Mouse (Mus musculus) stomach, postnatal 0 days (tissue): ENCODE results near the gene Washc4. TPM values are rescaled to one million over a fixed set of nuclear protein-coding genes. Genes with fewer than 3 reads are reported as not detected.

ENCODE experiments used
- ATAC-seq: fragments of 200-750 bp; cut with Nextera tagmentation; 2 replicates; pipeline ENCODE4 v1.8.0; 2017; ENCODE audit not compliant: low FRiP score, low TSS enrichment
- DNase-seq: peaks from one replicate; pipeline ENCODE4 v3.0.0-alpha.2; 2016; ENCODE audit warnings: low spot score
- H3K27ac ChIP-seq: fragments of 300-500 bp; sonication (generic); replicated peaks from 2 replicates; pipeline ENCODE4 v1.5.1; 2014; ENCODE audit warnings: mild to moderate bottlenecking, control low read depth
- H3K27me3 ChIP-seq: fragments of 300-500 bp; sonication (generic); 2 replicates; pipeline ENCODE4 v1.6.1; 2014; ENCODE audit warnings: low read length; ENCODE audit not compliant: control insufficient read depth, insufficient read depth
- H3K36me3 ChIP-seq: fragments of 300-500 bp; sonication (generic); 2 replicates; pipeline ENCODE4 v1.6.1; 2014; ENCODE audit warnings: low read length, mixed read lengths; ENCODE audit not compliant: control insufficient read depth, insufficient read depth
- H3K4me1 ChIP-seq: fragments of 300-500 bp; sonication (generic); replicated peaks from 2 replicates; pipeline ENCODE4 v1.6.1; 2014; ENCODE audit warnings: antibody characterized with exemption; ENCODE audit not compliant: control insufficient read depth, insufficient read depth
- H3K4me2 ChIP-seq: fragments of 300-500 bp; sonication (generic); replicated peaks from 2 replicates; pipeline ENCODE4 v1.6.1; 2014; ENCODE audit warnings: low read depth, mild to moderate bottlenecking, control low read depth, moderate library complexity
- H3K4me3 ChIP-seq: fragments of 300-500 bp; sonication (generic); 2 replicates; pipeline ENCODE4 v1.5.1; 2014; ENCODE audit warnings: low read depth, low read length, control low read depth
- H3K9ac ChIP-seq: fragments of 300-500 bp; sonication (generic); 2 replicates; pipeline ENCODE4 v1.6.1; 2014; ENCODE audit warnings: mild to moderate bottlenecking, low read length, control low read depth, mixed read lengths
- H3K9me3 ChIP-seq: fragments of 300-500 bp; sonication (generic); 2 replicates; pipeline ENCODE4 v1.6.1; 2016; ENCODE audit warnings: low read length; ENCODE audit not compliant: control insufficient read depth
- CTCF ChIP-seq: IDR thresholded peaks from 2 replicates; pipeline ENCODE4 v1.5.1; 2016; ENCODE audit warnings: antibody characterized with exemption, low read depth, mild to moderate bottlenecking, moderate library complexity
- EP300 ChIP-seq: optimal IDR thresholded peaks from 2 replicates; pipeline ENCODE3; 2016; ENCODE audit warnings: antibody characterized with exemption
- whole genome bisulfite sequencing: fragments of 180-500 bp; shearing (Covaris S2); extraction: QIAGEN DNeasy Blood & Tissue Kit; methylation state at CpG from one replicate; pipeline ENCODE4 v1.1.7; 2014; 5-methylcytosine and 5-hydroxymethylcytosine counted together
- polyA plus RNA-seq: library from polyadenylated mRNA; unstranded; fragments of >200 nt; fragmentation: Nextera tagmentation; extraction: Ambion mirVana; gene quantifications from 2 replicates; pipeline ENCODE4 v1.2.1, GENCODE M21; 2015

The Washc4 gene
- polyA plus RNA-seq, 1 experiment from 2014 or later: 18.7 TPM

GRCm38 (mm10) chr10:83530384-83530967, 13.1 kb upstream of the Washc4 start:
- H3K27me3 ChIP-seq: 0 out of 2 replicates have a peak, but pooled peaks cover 2% of the 10 kb centered on the region
- H3K9ac ChIP-seq: no peak overlapping the region
- no peaks in the 10 kb centered on the region for H3K4me1 ChIP-seq
- H3K4me3 ChIP-seq: no peak overlapping the region
- H3K4me2 ChIP-seq: no peak overlapping the region
- TF ChIP-seq CTCF: no peak
- TF ChIP-seq EP300: no peak
- no peak for DNase-seq
- H3K27ac ChIP-seq: no peak overlapping the region
- ATAC-seq: no peak
- H3K9me3 ChIP-seq: no peaks in the 10 kb centered on the region
- no peaks in the 10 kb centered on the region for H3K36me3 ChIP-seq
- 76% methylated on average over 6 of the region's 6 CpGs for WGBS

GRCm38 (mm10) chr10:83533258-83533909, 10.2 kb upstream of the Washc4 start:
- Histone ChIP-seq H3K9ac (peak overlapping the region; percentile 59), H3K27me3 (0 out of 2 replicates have a peak, but pooled peaks cover 2% of the 10 kb centered on the region), H3K9me3 (no peaks in the 10 kb centered on the region), H3K4me3 (peak overlapping the region; percentile 43), H3K27ac (peak overlapping the region; percentile 18; the same call in 1 of the 2 replicates), H3K4me1 (no peaks in the 10 kb centered on the region), H3K4me2 (peak overlapping the region; percentile 85), H3K36me3 (no peaks in the 10 kb centered on the region)
- DNase-seq: peak; percentile 34
- TF ChIP-seq EP300: no peak
- TF ChIP-seq CTCF: no peak
- WGBS: 2% methylated on average over 27 of the region's 27 CpGs
- ATAC-seq: peak; percentile 55

- no peaks in the 10 kb centered on the region for H3K36me3 ChIP-seq
- H3K9ac ChIP-seq: peak within 1 kb of the TSS; percentile 59
- 1% methylated on average over 21 of the region's 21 CpGs for whole genome bisulfite sequencing
- H3K27me3 ChIP-seq: 0 out of 2 replicates have a peak, but pooled peaks cover 2% of the 10 kb centered on the region
- no peaks in the 10 kb centered on the region for H3K4me1 ChIP-seq
- peak within 1 kb of the TSS; percentile 18; the same call in 1 of the 2 replicates for H3K27ac ChIP-seq
- H3K9me3 ChIP-seq: no peaks in the 10 kb centered on the region
- ATAC-seq (peak; percentile 97), DNase-seq (peak; percentile 89)
- H3K4me3 ChIP-seq: peak within 1 kb of the TSS; percentile 43
- H3K4me2 ChIP-seq: peak within 1 kb of the TSS; percentile 85
- TF ChIP-seq EP300 (no peak), CTCF (0 out of 2 replicates have a peak, but pooled peaks have one; percentile 1)
These were observed 9.7 kb upstream of the Washc4 start, which contains the start of gene Aldh1l2 for GRCm38 (mm10) chr10:83533910-83534283. Gene Aldh1l2 (minus strand): TSS chr10:83534140.

GRCm38 (mm10) chr10:83536436-83536835, 7.1 kb upstream of the Washc4 start:
- ATAC-seq (no peak), DNase-seq (no peak)
- Histone ChIP-seq H3K9me3 (no peaks in the 10 kb centered on the region), H3K4me3 (no peak overlapping the region), H3K9ac (no peak overlapping the region), H3K4me2 (no peak overlapping the region), H3K27me3 (0 out of 2 replicates have a peak, but pooled peaks cover 2% of the 10 kb centered on the region), H3K36me3 (no peaks in the 10 kb centered on the region), H3K4me1 (no peaks in the 10 kb centered on the region), H3K27ac (no peak overlapping the region)
- TF ChIP-seq CTCF: peak; percentile 28
- no peak for TF ChIP-seq EP300
- WGBS: 11% methylated on average over 1 of the region's 1 CpGs

DNA sequence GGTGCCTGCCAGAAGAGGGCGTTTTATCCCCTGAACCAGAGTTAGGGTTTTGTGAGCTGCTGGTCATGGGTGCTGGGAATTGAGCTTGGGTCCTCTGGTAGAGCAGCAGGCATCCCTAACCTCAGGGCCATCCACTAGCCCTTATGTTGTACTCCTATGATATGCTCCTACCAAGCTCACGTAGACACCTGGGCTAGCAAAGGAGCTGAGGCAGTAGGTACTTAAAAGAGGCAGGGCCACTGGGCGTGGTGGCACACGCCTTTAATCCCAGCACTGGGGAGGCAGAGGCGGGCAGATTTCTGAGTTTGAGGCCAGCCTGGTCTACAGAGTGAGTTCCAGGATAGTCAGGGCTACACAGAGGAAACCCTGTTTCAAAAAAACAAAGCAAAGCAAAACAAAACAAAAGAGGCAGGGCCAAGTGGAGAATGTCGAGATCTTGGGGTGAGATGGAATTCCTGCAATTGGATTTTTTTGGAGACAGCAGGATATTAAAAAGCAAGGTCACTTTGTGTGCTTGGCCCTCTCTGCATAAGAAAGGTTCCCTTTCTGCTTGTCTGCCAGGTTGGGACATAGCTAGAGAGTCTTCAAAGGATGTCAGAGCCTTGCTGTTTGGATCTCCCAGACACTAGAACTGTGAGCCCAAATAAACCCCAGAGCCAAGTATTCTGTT, 4.1 kb upstream of the Washc4 start:
- Histone ChIP-seq H3K9ac (no peak overlapping the region), H3K36me3 (no peaks in the 10 kb centered on the region), H3K27ac (no peak overlapping the region), H3K4me3 (no peak overlapping the region), H3K4me2 (no peak overlapping the region), H3K4me1 (no peaks in the 10 kb centered on the region), H3K27me3 (0 out of 2 replicates have a peak, but pooled peaks cover under 1% of the 10 kb centered on the region), H3K9me3 (no peaks in the 10 kb centered on the region)
- no peak for TF ChIP-seq CTCF
- TF ChIP-seq EP300: no peak
- no peak for ATAC-seq
- DNase-seq: no peak
- 72% methylated on average over 6 of the region's 6 CpGs for WGBS
